Mouse (Mus musculus) stomach, embryonic 15.5 days (tissue): ENCODE measurements around the gene Endog. TPM values are rescaled to one million over a fixed set of nuclear protein-coding genes. Genes with fewer than 3 reads are reported as not detected.

Experiments
- ATAC-seq: fragments of 200-750 bp; cut with Nextera tagmentation; 2 replicates; pipeline ENCODE4 v1.8.0; 2017; ENCODE audit warnings: low read depth, moderate number of reproducible peaks, moderate TSS enrichment; ENCODE audit not compliant: insufficient read depth, low FRiP score
- H3K27ac ChIP-seq: fragments of 300-500 bp; sonication (generic); 2 replicates; pipeline ENCODE4 v1.5.1; 2015; ENCODE audit warnings: mild to moderate bottlenecking, inconsistent platforms
- H3K27me3 ChIP-seq: fragments of 300-500 bp; sonication (generic); replicated peaks from 2 replicates; pipeline ENCODE4 v1.6.1; 2015; ENCODE audit warnings: inconsistent platforms
- H3K36me3 ChIP-seq: fragments of 300-500 bp; sonication (generic); 2 replicates; pipeline ENCODE4 v1.6.1; 2015; ENCODE audit warnings: inconsistent platforms
- H3K4me1 ChIP-seq: fragments of 300-500 bp; sonication (generic); 2 replicates; pipeline ENCODE4 v1.6.1; 2015; ENCODE audit warnings: inconsistent platforms
- H3K4me2 ChIP-seq: fragments of 300-500 bp; sonication (generic); 2 replicates; pipeline ENCODE4 v1.6.1; 2015; ENCODE audit warnings: mild to moderate bottlenecking, inconsistent platforms
- H3K4me3 ChIP-seq: fragments of 300-500 bp; sonication (generic); replicated peaks from 2 replicates; pipeline ENCODE4 v1.5.1; 2015; ENCODE audit warnings: inconsistent platforms
- H3K9ac ChIP-seq: fragments of 300-500 bp; sonication (generic); 2 replicates; pipeline ENCODE4 v1.6.1; 2015; ENCODE audit warnings: inconsistent platforms
- H3K9me3 ChIP-seq: fragments of 300-500 bp; sonication (generic); 2 replicates; pipeline ENCODE4 v1.6.1; 2016; ENCODE audit warnings: inconsistent platforms
- WGBS: fragments of 180-500 bp; shearing (Covaris S2); methylation state at CpG from one replicate; pipeline ENCODE4 v1.1.7; 2015; 5-methylcytosine and 5-hydroxymethylcytosine counted together
- polyA plus RNA-seq: library from polyadenylated mRNA; unstranded; fragments of >200 nt; fragmentation: Nextera tagmentation; extraction: Ambion mirVana; gene quantifications from 2 replicates; pipeline ENCODE4 v1.2.1, GENCODE M21; 2015

Gene Endog
- polyA plus RNA-seq, 1 experiment from 2014 or later, result 31.5 TPM

- no peak overlapping the region for H3K9ac ChIP-seq
- H3K9me3 ChIP-seq, result no peaks in the 10 kb centered on the region
- no peaks in the 10 kb centered on the region for H3K36me3 ChIP-seq
- no peak overlapping the region for H3K27ac ChIP-seq
- no peak for ATAC-seq
- no peaks in the 10 kb centered on the region for H3K4me1 ChIP-seq
- H3K4me2 ChIP-seq, result no peak overlapping the region
- no peaks in the 10 kb centered on the region for H3K27me3 ChIP-seq
- 58% methylated on average over 6 of the region's 6 CpGs for WGBS
- no peak overlapping the region for H3K4me3 ChIP-seq
These were observed 44.2 kb downstream of the Endog start for GRCm38 (mm10) chr2:30215493-30215892.

GRCm38 (mm10) chr2:30216293-30216692, 45.0 kb downstream of the Endog start:
- 93% methylated on average over 5 of the region's 5 CpGs for WGBS
- Histone ChIP-seq H3K9ac (no peak overlapping the region), H3K27ac (no peak overlapping the region), H3K4me1 (no peaks in the 10 kb centered on the region), H3K27me3 (no peaks in the 10 kb centered on the region), H3K4me2 (no peak overlapping the region), H3K9me3 (no peaks in the 10 kb centered on the region), H3K36me3 (no peaks in the 10 kb centered on the region), H3K4me3 (no peak overlapping the region)
- no peak for ATAC-seq

Other genes with a start within 250 kb of the Endog start
- gene Gle1, start 236.1 kb upstream of the Endog start, polyA plus RNA-seq, result 49.3 and 51.8 TPM in 2 replicates
- 74.3 and 78.5 TPM in 2 replicates for gene Sptan1, start 205.9 kb upstream of the Endog start, polyA plus RNA-seq
- gene Wdr34, start 122.6 kb upstream of the Endog start, polyA plus RNA-seq, result 27.2 and 27.9 TPM in 2 replicates
- gene Set, start 114.1 kb upstream of the Endog start, polyA plus RNA-seq, result 426 and 452 TPM in 2 replicates
- 7.9 and 10.5 TPM in 2 replicates for gene Pkn3, start 93.8 kb upstream of the Endog start, polyA plus RNA-seq
- 46.5 and 47.1 TPM in 2 replicates for gene Zdhhc12, start 77.8 kb upstream of the Endog start, polyA plus RNA-seq
- 7.0 and 7.1 TPM in 2 replicates for gene Zer1, start 46.9 kb upstream of the Endog start, polyA plus RNA-seq
- gene Tbc1d13, start 37.7 kb upstream of the Endog start, polyA plus RNA-seq, result 6.4 and 9.1 TPM in 2 replicates
- 56.7 and 62.9 TPM in 2 replicates for gene Spout1, start 7.0 kb downstream of the Endog start, polyA plus RNA-seq
- gene Kyat1, start 34.4 kb downstream of the Endog start, polyA plus RNA-seq, result 16.2 and 17.4 TPM in 2 replicates
- 37.2 and 37.6 TPM in 2 replicates for gene Lrrc8a, start 66.2 kb downstream of the Endog start, polyA plus RNA-seq
- gene Gm28035, start 69.1 kb downstream of the Endog start, polyA plus RNA-seq, result 0.22 and 0.35 TPM in 2 replicates
- gene Phyhd1, start 94.7 kb downstream of the Endog start, polyA plus RNA-seq, result 13.1 and 14.2 TPM in 2 replicates
- not detected in 2 replicates for gene Gm28038, start 109.5 kb downstream of the Endog start, polyA plus RNA-seq
- 33.2 and 33.3 TPM in 2 replicates for gene Dolk, start 114.8 kb downstream of the Endog start, polyA plus RNA-seq
- 22.4 and 29.7 TPM in 2 replicates for gene Nup188, start 114.9 kb downstream of the Endog start, polyA plus RNA-seq
- gene Sh3glb2, start 187.8 kb downstream of the Endog start, polyA plus RNA-seq, result 92.6 and 94.6 TPM in 2 replicates
- gene Miga2, start 192.7 kb downstream of the Endog start, polyA plus RNA-seq, result 20.8 and 24.3 TPM in 2 replicates
- gene Dolpp1, start 220.8 kb downstream of the Endog start, polyA plus RNA-seq, result 42.5 and 45.5 TPM in 2 replicates
- gene Crat, start 244.3 kb downstream of the Endog start, polyA plus RNA-seq, result 22.2 and 24.2 TPM in 2 replicates
- gene Ptpa, start 244.5 kb downstream of the Endog start, polyA plus RNA-seq, result 128 and 137 TPM in 2 replicates